Mouse (Mus musculus) MEL (cell line): ENCODE results near the gene Pcbp3. TPM values are rescaled to one million over a fixed set of nuclear protein-coding genes. Genes with fewer than 3 reads are reported as not detected.

Experiments
- DNase-seq: peaks from one replicate; pipeline ENCODE4 v3.0.0; 2011; ENCODE audit warnings: low read depth, low spot score
- H3K27ac ChIP-seq: 2 replicates; pipeline ENCODE4 v1.5.1; 2012; ENCODE audit warnings: low read depth, mild to moderate bottlenecking, control low read depth, low read length, moderate library complexity; ENCODE audit not compliant: control insufficient read depth
- H3K27me3 ChIP-seq, 2 experiments: fragments of 150-350 bp in 1 of 2; sonication (generic) in 1 of 2; 2 replicates each; pipeline ENCODE4 v1.6.1; 2012; ENCODE audit warnings: low read length in 2 of 2, mild to moderate bottlenecking in 2 of 2, improper control_type of control experiment in 1 of 2, moderate library complexity in 1 of 2; ENCODE audit not compliant: insufficient read depth in 2 of 2, control insufficient read depth in 1 of 2
- H3K36me3 ChIP-seq, 2 experiments: 2 replicates each; pipeline ENCODE4 v1.6.1; 2012 to 2014; ENCODE audit warnings: low read length in 2 of 2, improper control_type of control experiment in 1 of 2, inconsistent platforms in 1 of 2, mild to moderate bottlenecking in 1 of 2; ENCODE audit not compliant: insufficient read depth in 2 of 2, control insufficient read depth in 1 of 2
- H3K4me1 ChIP-seq, 2 experiments: fragments of 150-350 bp in 1 of 2; sonication (generic) in 1 of 2; 2 replicates each; pipeline ENCODE4 v1.6.1; 2012; ENCODE audit warnings: low read length in 2 of 2, improper control_type of control experiment in 1 of 2, mild to moderate bottlenecking in 1 of 2; ENCODE audit not compliant: insufficient read depth in 2 of 2, control insufficient read depth in 1 of 2
- H3K4me3 ChIP-seq, 2 experiments: fragments of 150-350 bp in 1 of 2; sonication (generic) in 1 of 2; 2 replicates each; pipeline ENCODE4 v1.5.1; 2012; ENCODE audit warnings: low read depth in 2 of 2, low read length in 2 of 2, mild to moderate bottlenecking in 2 of 2, moderate library complexity in 2 of 2, control low read depth in 1 of 2, improper control_type of control experiment in 1 of 2; ENCODE audit not compliant: control insufficient read depth in 1 of 2, insufficient read depth in 1 of 2
- H3K79me2 ChIP-seq: 2 replicates; pipeline ENCODE4 v1.6.1; 2012; ENCODE audit warnings: mild to moderate bottlenecking, low read length, moderate library complexity; ENCODE audit not compliant: control insufficient read depth, poor library complexity, insufficient read depth
- H3K9ac ChIP-seq: 2 replicates; pipeline ENCODE4 v1.6.1; 2012; ENCODE audit warnings: low read depth, mild to moderate bottlenecking, control low read depth, low read length, moderate library complexity; ENCODE audit not compliant: control insufficient read depth, poor library complexity, severe bottlenecking
- H3K9me3 ChIP-seq: fragments of 150-350 bp; sonication (generic); replicated peaks from 2 replicates; pipeline ENCODE4 v1.6.1; 2012; ENCODE audit warnings: mild to moderate bottlenecking, low read length, improper control_type of control experiment, moderate library complexity; ENCODE audit not compliant: insufficient read depth
- BHLHE40 ChIP-seq: IDR thresholded peaks from 2 replicates; pipeline ENCODE4 v1.6.1; 2012; ENCODE audit warnings: low read depth, mild to moderate bottlenecking, inconsistent platforms, low read length, improper control_type of control experiment, borderline replicate concordance
- CHD1 ChIP-seq: IDR thresholded peaks from 2 replicates; pipeline ENCODE4 v1.6.1; 2012; ENCODE audit warnings: low read depth, mild to moderate bottlenecking, inconsistent platforms, low read length, improper control_type of control experiment
- CTCF ChIP-seq, 3 experiments: IDR thresholded peaks in 2 of 3; conservative IDR thresholded peaks in 1 of 3; 2 replicates each; pipeline ENCODE4 v1.5.1; 2011 to 2012; ENCODE audit warnings: low read length in 3 of 3, low read depth in 2 of 3, mild to moderate bottlenecking in 2 of 3, improper control_type of control experiment in 1 of 3, inconsistent platforms in 1 of 3, mixed read lengths in 1 of 3, moderate library complexity in 1 of 3; ENCODE audit not compliant: control insufficient read depth in 1 of 3, insufficient read depth in 1 of 3, poor library complexity in 1 of 3, severe bottlenecking in 1 of 3
- ELF1 ChIP-seq: IDR thresholded peaks from 2 replicates; pipeline ENCODE4 v1.6.1; 2014; ENCODE audit warnings: low read depth, mild to moderate bottlenecking, inconsistent platforms, low read length, improper control_type of control experiment, moderate library complexity
- EP300 ChIP-seq, 2 experiments: IDR thresholded peaks; 2 replicates each; pipeline ENCODE4 v1.6.1; 2011; ENCODE audit warnings: improper control_type of control experiment in 2 of 2, low read length in 2 of 2, low read depth in 1 of 2, mild to moderate bottlenecking in 1 of 2
- ETS1 ChIP-seq: IDR thresholded peaks from 2 replicates; pipeline ENCODE4 v1.6.1; 2012; ENCODE audit warnings: low read depth, mild to moderate bottlenecking, inconsistent platforms, low read length, improper control_type of control experiment, moderate library complexity
- GABPA ChIP-seq: IDR thresholded peaks from 2 replicates; pipeline ENCODE4 v1.6.1; 2012; ENCODE audit warnings: low read depth, mild to moderate bottlenecking, inconsistent platforms, low read length, improper control_type of control experiment, moderate library complexity
- GATA1 ChIP-seq: IDR thresholded peaks from 2 replicates; pipeline ENCODE4 v1.6.1; 2011; ENCODE audit warnings: low read depth, low read length, improper control_type of control experiment
- HCFC1 ChIP-seq: IDR thresholded peaks from 2 replicates; pipeline ENCODE4 v1.6.1; 2012; ENCODE audit warnings: low read depth, mild to moderate bottlenecking, inconsistent platforms, low read length, improper control_type of control experiment, moderate library complexity
- JUND ChIP-seq: IDR thresholded peaks from 2 replicates; pipeline ENCODE4 v1.6.1; 2011; ENCODE audit warnings: low read depth, mild to moderate bottlenecking, improper control_type of control experiment, low read length
- KAT2A ChIP-seq: conservative IDR thresholded peaks from 2 replicates; pipeline ENCODE4 v1.6.1; 2012; ENCODE audit warnings: low read depth, low read length, improper control_type of control experiment, inconsistent platforms
- MAX ChIP-seq: IDR thresholded peaks from 2 replicates; pipeline ENCODE4 v1.6.1; 2011; ENCODE audit warnings: low read length, improper control_type of control experiment
- MAZ ChIP-seq: IDR thresholded peaks from 2 replicates; pipeline ENCODE4 v1.6.1; 2012; ENCODE audit warnings: low read depth, mild to moderate bottlenecking, inconsistent platforms, low read length, improper control_type of control experiment
- MEF2A ChIP-seq: IDR thresholded peaks from 2 replicates; pipeline ENCODE4 v1.6.1; 2014; ENCODE audit warnings: low read depth, mild to moderate bottlenecking, inconsistent platforms, low read length, improper control_type of control experiment; ENCODE audit not compliant: poor library complexity, insufficient replicate concordance, severe bottlenecking; ENCODE audit errors: extremely low read depth
- MYB ChIP-seq: IDR thresholded peaks from 2 replicates; pipeline ENCODE4 v1.6.1; 2011; ENCODE audit warnings: mild to moderate bottlenecking, low read depth, low read length, improper control_type of control experiment
- MYC ChIP-seq: IDR thresholded peaks from 2 replicates; pipeline ENCODE4 v1.6.1; 2011; ENCODE audit warnings: low read depth, mild to moderate bottlenecking, low read length, improper control_type of control experiment, moderate library complexity
- NELFE ChIP-seq: IDR thresholded peaks from 2 replicates; pipeline ENCODE4 v1.6.1; 2011; ENCODE audit warnings: low read depth, low read length, improper control_type of control experiment
- NRF1 ChIP-seq: IDR thresholded peaks from 2 replicates; pipeline ENCODE4 v1.6.1; 2014; ENCODE audit warnings: low read depth, mild to moderate bottlenecking, inconsistent platforms, low read length, improper control_type of control experiment, moderate library complexity; ENCODE audit not compliant: poor library complexity, insufficient read depth, severe bottlenecking
- POLR2AphosphoS2 ChIP-seq: IDR thresholded peaks from 2 replicates; pipeline ENCODE4 v1.6.1; 2011; ENCODE audit warnings: low read length, improper control_type of control experiment
- POLR2AphosphoS5 ChIP-seq: IDR thresholded peaks from 2 replicates; pipeline ENCODE4 v1.6.1; 2012; ENCODE audit warnings: low read depth, borderline replicate concordance, mild to moderate bottlenecking, inconsistent platforms, low read length, moderate library complexity, mixed read lengths
- RAD21 ChIP-seq: IDR thresholded peaks from 2 replicates; pipeline ENCODE4 v1.6.1; 2011; ENCODE audit warnings: mild to moderate bottlenecking, low read depth, low read length, improper control_type of control experiment
- RCOR1 ChIP-seq: IDR thresholded peaks from 2 replicates; pipeline ENCODE4 v1.6.1; 2012; ENCODE audit warnings: low read depth, mild to moderate bottlenecking, inconsistent platforms, low read length, improper control_type of control experiment
- SIN3A ChIP-seq: IDR thresholded peaks from 2 replicates; pipeline ENCODE4 v1.6.1; 2012; ENCODE audit warnings: low read length, improper control_type of control experiment, inconsistent platforms
- SMC3 ChIP-seq: IDR thresholded peaks from 2 replicates; pipeline ENCODE4 v1.6.1; 2011; ENCODE audit warnings: low read depth, low read length, improper control_type of control experiment
- TAL1 ChIP-seq: IDR thresholded peaks from 2 replicates; pipeline ENCODE4 v1.6.1; 2012; ENCODE audit warnings: mild to moderate bottlenecking, inconsistent platforms, low read length, moderate library complexity, mixed read lengths
- UBTF ChIP-seq: IDR thresholded peaks from 2 replicates; pipeline ENCODE4 v1.6.1; 2012; ENCODE audit warnings: low read depth, mild to moderate bottlenecking, inconsistent platforms, low read length, improper control_type of control experiment, moderate library complexity, borderline replicate concordance; ENCODE audit not compliant: insufficient read depth
- USF1 ChIP-seq: IDR thresholded peaks from 2 replicates; pipeline ENCODE4 v1.6.1; 2014; ENCODE audit warnings: low read depth, mild to moderate bottlenecking, inconsistent platforms, low read length, improper control_type of control experiment, moderate library complexity
- USF2 ChIP-seq, 2 experiments: IDR thresholded peaks; 2 replicates each; pipeline ENCODE4 v1.6.1; 2011 to 2012; ENCODE audit warnings: improper control_type of control experiment in 2 of 2, low read length in 2 of 2, borderline replicate concordance in 1 of 2, inconsistent platforms in 1 of 2, low read depth in 1 of 2, mild to moderate bottlenecking in 1 of 2; ENCODE audit not compliant: insufficient read depth in 1 of 2
- ZC3H11A ChIP-seq: IDR thresholded peaks from 2 replicates; pipeline ENCODE4 v1.6.1; 2012; ENCODE audit warnings: low read depth, mild to moderate bottlenecking, inconsistent platforms, low read length, improper control_type of control experiment
- ZMIZ1 ChIP-seq: IDR thresholded peaks from 2 replicates; pipeline ENCODE4 v1.6.1; 2012; ENCODE audit warnings: low read depth, mild to moderate bottlenecking, inconsistent platforms, low read length, improper control_type of control experiment, moderate library complexity
- polyA plus RNA-seq, 2 experiments: library from polyadenylated mRNA; stranded (reverse) in 1 of 2; unstranded in 1 of 2; fragments of >175 nt in 1 of 2; fragments of >200 nt in 1 of 2; gene quantifications; 2 replicates each; pipeline versions ENCODE4 v1.2.1 to v1.2.4; 2012; ENCODE audit warnings: low replicate concordance in 2 of 2, low read depth in 1 of 2; ENCODE audit not compliant: insufficient read length in 2 of 2, insufficient read depth in 1 of 2, missing spikeins in 1 of 2
- total RNA-seq: library from RNA; depleted of rRNA; stranded (reverse); fragments of 300-350 nt; gene quantifications from 2 replicates; pipeline ENCODE4 v1.2.3, GENCODE M21; 2012

The Pcbp3 gene
- total and polyA plus RNA-seq, 3 experiments, result 1.1 to 3.3 TPM; not detected in 1

GRCm38 (mm10) chr10:76721216-76721615 is 240.5 kb downstream of the Pcbp3 start:
- H3K79me2 ChIP-seq, result no peaks in the 10 kb centered on the region
- TF ChIP-seq MYC (no peak), RCOR1 (no peak), EP300 (IDR thresholded peaks at IDR 0.05; ENCODE audit: low read depth in 1 of 2, low read length in 2 of 2) (no peak), ZMIZ1 (no peak), BHLHE40 (no peak), POLR2AphosphoS5 (no peak), USF1 (no peak), GATA1 (no peak), NRF1 (no peak), ZC3H11A (no peak), UBTF (no peak), MAX (no peak), SMC3 (no peak), CTCF (IDR thresholded peaks at IDR 0.05 in 2 of 3, conservative IDR thresholded peaks at IDR 0.05 in 1 of 3; ENCODE audit: control insufficient read depth in 1 of 3, insufficient read depth in 1 of 3, low read depth in 2 of 3, low read length in 3 of 3, poor library complexity in 1 of 3, severe bottlenecking in 1 of 3) (no peak), SIN3A (no peak), GABPA (no peak), TAL1 (no peak), CHD1 (no peak)
- H3K36me3 ChIP-seq, result no peaks in the 10 kb centered on the region
- no peaks in the 10 kb centered on the region for H3K4me1 ChIP-seq
- no peak for DNase-seq
- no peaks in the 10 kb centered on the region for H3K27me3 ChIP-seq
- no peak overlapping the region for H3K4me3 ChIP-seq
- H3K27ac ChIP-seq, result no peak overlapping the region
- H3K9ac ChIP-seq, result no peak overlapping the region
- no peaks in the 10 kb centered on the region for H3K9me3 ChIP-seq

- no peak for DNase-seq
- Histone ChIP-seq H3K27me3 (no peaks in the 10 kb centered on the region), H3K4me3 (no peak overlapping the region), H3K9me3 (no peaks in the 10 kb centered on the region), H3K79me2 (no peaks in the 10 kb centered on the region), H3K36me3 (no peaks in the 10 kb centered on the region), H3K27ac (no peak overlapping the region), H3K4me1 (no peaks in the 10 kb centered on the region), H3K9ac (no peak overlapping the region)
- TF ChIP-seq JUND (no peak), MAZ (no peak), RCOR1 (no peak), MYC (no peak), POLR2AphosphoS2 (no peak), CHD1 (no peak), USF2 (IDR thresholded peaks at IDR 0.05; ENCODE audit: borderline replicate concordance in 1 of 2, insufficient read depth in 1 of 2, low read depth in 1 of 2, low read length in 2 of 2) (no peak), KAT2A (no peak), ELF1 (no peak), ETS1 (no peak), ZMIZ1 (no peak), HCFC1 (no peak), CTCF (IDR thresholded peaks at IDR 0.05 in 2 of 3, conservative IDR thresholded peaks at IDR 0.05 in 1 of 3; ENCODE audit: control insufficient read depth in 1 of 3, insufficient read depth in 1 of 3, low read depth in 2 of 3, low read length in 3 of 3, poor library complexity in 1 of 3, severe bottlenecking in 1 of 3) (no peak), RAD21 (no peak), MYB (no peak), MEF2A (no peak), NELFE (no peak)
Measured at GRCm38 (mm10) chr10:76717631-76718030, 244.1 kb downstream of the Pcbp3 start.
